ENCODE assay signal across 11 mouse cellular contexts in the genomic region with DNA sequence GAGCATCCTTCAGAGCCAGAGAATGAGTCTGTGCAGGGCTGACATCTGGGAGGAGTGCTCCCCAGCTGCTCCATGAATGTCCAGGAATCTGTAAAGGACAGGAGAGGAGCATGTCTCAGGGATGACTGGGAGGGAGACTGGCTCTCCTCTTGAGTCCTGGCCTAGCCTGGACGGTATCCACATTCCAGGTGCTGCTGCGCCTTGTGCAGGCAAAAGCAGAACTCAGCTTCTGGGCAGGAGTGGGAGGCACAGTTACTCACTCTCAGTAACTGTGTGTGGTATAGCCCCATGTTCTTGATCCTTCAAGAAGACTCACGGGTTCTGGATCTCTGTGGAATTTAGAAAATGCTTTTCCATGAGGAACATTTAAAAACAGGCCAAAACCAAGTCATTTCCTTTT. TPM values are rescaled to one million over a fixed set of nuclear protein-coding genes. Genes with fewer than 3 reads are reported as not detected.
DNase-seq lines count a peak whose midpoint lies in the region; ATAC-seq and TF ChIP-seq lines count a peak whose summit lies in the region.
"Had no signal": no experiment of that assay in that cellular context is flagged by ENCODE, and none has a peak within 500 bp of the region (broad histone marks: within the 10 kb centered on the region; RNA-seq: fewer than 3 reads in every experiment).

No protein-coding gene starts in this region.

- H3K4me3 ChIP-seq in kidney, embryonic 14.5 days (ENCODE audit: low read length) = no peak overlapping the region
- no peak overlapping the region for H3K4me3 ChIP-seq in limb, embryonic 15.5 days
- no peak overlapping the region for H3K4me3 ChIP-seq in lung, adult 2 months (replicated peaks; ENCODE audit: extremely low read depth, low read depth, low read length)
- H3K4me3 ChIP-seq: neural tube, embryonic 13.5 days had no signal

- no peak overlapping the region for H3K4me2 ChIP-seq in kidney, embryonic 14.5 days (replicated peaks; ENCODE audit: low read depth, low read length)
- no peak overlapping the region for H3K4me2 ChIP-seq in limb, embryonic 15.5 days
- H3K4me2 ChIP-seq: neural tube, embryonic 13.5 days had no signal

- no peaks in the 10 kb centered on the region for H3K27me3 ChIP-seq in kidney, embryonic 14.5 days (ENCODE audit: control insufficient read depth, insufficient read depth, low read length)
- H3K27me3 ChIP-seq in limb, embryonic 15.5 days = no peaks in the 10 kb centered on the region
- H3K27me3 ChIP-seq: neural tube, embryonic 13.5 days; Patski had no signal

- no peak for DNase-seq in kidney, postnatal 10 days
- DNase-seq in 3T3-L1 (ENCODE audit: low read depth, low spot score) (peak; percentile 65), NIH3T3 (ENCODE audit: low read depth) (peak; percentile 44)
- no peak for DNase-seq in testis, postnatal 14 days (ENCODE audit: low spot score)
- DNase-seq in lung, adult 2 months = no peak
- no peak for DNase-seq in thymus, adult 18-20 months

- H3K9ac ChIP-seq in kidney, embryonic 14.5 days (ENCODE audit: low read depth, low read length) = no peak overlapping the region
- 0 out of 2 replicates have a peak overlapping the region, but pooled peaks have one; percentile 3 for H3K9ac ChIP-seq in limb, embryonic 15.5 days
- H3K9ac ChIP-seq: neural tube, embryonic 13.5 days had no signal

- peak; percentile 32; the same call in 1 of the 2 replicates for ATAC-seq in kidney, embryonic 14.5 days (ENCODE audit: low FRiP score, low TSS enrichment)
- ATAC-seq in limb, embryonic 15.5 days (ENCODE audit: insufficient number of reproducible peaks, low FRiP score, low TSS enrichment, low read depth) = no peak
- ATAC-seq: midbrain, embryonic 16.5 days had no signal

- no peaks in the 10 kb centered on the region for H3K4me1 ChIP-seq in kidney, embryonic 14.5 days (ENCODE audit: control insufficient read depth, insufficient read depth, low read length)
- H3K4me1 ChIP-seq in limb, embryonic 15.5 days = peaks cover 20% of the 10 kb centered on the region
- H3K4me1 ChIP-seq in lung, adult 2 months (ENCODE audit: control insufficient read depth, insufficient read depth, low read length) = no peaks in the 10 kb centered on the region
- H3K4me1 ChIP-seq: neural tube, embryonic 13.5 days had no signal

- no peak for TF ChIP-seq POLR2A in lung, adult 2 months (IDR thresholded peaks at IDR 0.05; ENCODE audit: borderline replicate concordance, extremely low read depth, low read depth, low read length)

- no peak for TF ChIP-seq CTCF in lung, adult 2 months (IDR thresholded peaks at IDR 0.05; ENCODE audit: insufficient read depth, low read length)

- 87% methylated on average over 3 of the region's 3 CpGs for WGBS in kidney, embryonic 14.5 days
- 74% methylated on average over 3 of the region's 3 CpGs for WGBS in limb, embryonic 15.5 days
- WGBS in lung, adult 2 months = 89% methylated on average over 3 of the region's 3 CpGs

- H3K27ac ChIP-seq in kidney, embryonic 14.5 days (ENCODE audit: low read depth, low read length) = no peak overlapping the region
- H3K27ac ChIP-seq in limb, embryonic 15.5 days = peak overlapping the region; percentile 73
- H3K27ac ChIP-seq: neural tube, embryonic 13.5 days had no signal

- H3K9me3 ChIP-seq in kidney, embryonic 14.5 days (ENCODE audit: control insufficient read depth, low read length) = no peaks in the 10 kb centered on the region
- no peaks in the 10 kb centered on the region for H3K9me3 ChIP-seq in limb, embryonic 15.5 days
- H3K9me3 ChIP-seq: neural tube, embryonic 13.5 days had no signal

- peaks cover 23% of the 10 kb centered on the region for H3K36me3 ChIP-seq in kidney, embryonic 14.5 days (ENCODE audit: control insufficient read depth, insufficient read depth, low read length)
- peaks cover 29% of the 10 kb centered on the region for H3K36me3 ChIP-seq in limb, embryonic 15.5 days

RNA-seq across cellular contexts. Expression of a gene that starts 11.7 kb away (rescaled TPM):
- 21.7 and 32.2 TPM in 2 replicates for polyA plus RNA-seq in kidney, embryonic 14.5 days (2014; fragmentation: Nextera tagmentation; extraction: Ambion mirVana)
- polyA plus RNA-seq in limb, embryonic 15.5 days (2015; fragmentation: Nextera tagmentation; extraction: Ambion mirVana) = 13.1 and 14.2 TPM in 2 replicates
- polyA plus RNA-seq in lung, adult 2 months (2012; rRNA removed) = 33.3 TPM in 2 replicates

Comparison
In these comparisons a context has a peak if more than half of its experiments do, and no peak if none do; other contexts are left out.
1. DNase-seq: peak in 3T3-L1 (single experiment) and NIH3T3 (single experiment); none in kidney, postnatal 10 days (single experiment), testis, postnatal 14 days (single experiment), lung, adult 2 months (single experiment) and thymus, adult 18-20 months (0 of 2).